Mouse (Mus musculus) C2C12 (cell line): ENCODE results near the gene Diras2. TPM values are rescaled to one million over a fixed set of nuclear protein-coding genes. Genes with fewer than 3 reads are reported as not detected.

Source experiments
- H3K27me3 ChIP-seq: one replicate; pipeline ENCODE4 v1.6.1; 2011; ENCODE audit not compliant: control insufficient read depth, insufficient read depth, insufficient read length
- H3K36me3 ChIP-seq: one replicate; pipeline ENCODE4 v1.6.1; 2011; ENCODE audit not compliant: control insufficient read depth, insufficient read depth
- H3K4me3 ChIP-seq: one replicate; pipeline ENCODE4 v1.5.1; 2011; ENCODE audit warnings: mild to moderate bottlenecking, control low read depth; ENCODE audit not compliant: poor library complexity, insufficient read depth, severe bottlenecking
- H3K79me2 ChIP-seq: one replicate; pipeline ENCODE4 v1.6.1; 2011; ENCODE audit not compliant: control insufficient read depth, insufficient read depth
- H3K79me3 ChIP-seq: one replicate; pipeline ENCODE4 v1.6.1; 2011; ENCODE audit warnings: low read depth, control low read depth
- H3ac ChIP-seq: one replicate; pipeline ENCODE3; 2011; ENCODE audit warnings: low read depth; ENCODE audit not compliant: control insufficient read depth, insufficient read length
- CEBPB ChIP-seq: IDR thresholded peaks from one replicate; pipeline ENCODE4 v1.6.1; 2011; ENCODE audit warnings: low read depth, mild to moderate bottlenecking, control low read depth, moderate library complexity
- CTCF ChIP-seq: IDR thresholded peaks from one replicate; pipeline ENCODE4 v1.5.1; 2011; ENCODE audit not compliant: control insufficient read depth, insufficient read depth, insufficient read length
- FOSL1 ChIP-seq: IDR thresholded peaks from one replicate; pipeline ENCODE4 v1.8.0; 2011; ENCODE audit warnings: mild to moderate bottlenecking, low read length; ENCODE audit not compliant: poor library complexity, insufficient read depth, severe bottlenecking
- MAX ChIP-seq: IDR thresholded peaks from one replicate; pipeline ENCODE4 v1.6.1; 2011; ENCODE audit warnings: mild to moderate bottlenecking, control low read depth
- MYOD1 ChIP-seq: IDR thresholded peaks from one replicate; pipeline ENCODE4 v1.6.1; 2011; ENCODE audit warnings: low read depth; ENCODE audit not compliant: control insufficient read depth, insufficient read length
- MYOG ChIP-seq: IDR thresholded peaks from one replicate; pipeline ENCODE4 v1.6.1; 2011; ENCODE audit not compliant: control insufficient read depth, insufficient read length; ENCODE audit errors: extremely low read depth
- USF1 ChIP-seq: IDR thresholded peaks from one replicate; pipeline ENCODE4 v1.6.1; 2011; ENCODE audit warnings: low read depth, mild to moderate bottlenecking, control low read depth, moderate library complexity
- polyA plus RNA-seq: library from polyadenylated mRNA; unstranded; fragments of >200 nt; fragmentation: generic; extraction: Trizol; gene quantifications from one replicate; pipeline ENCODE4 v1.2.1, GENCODE M21; 2012; ENCODE audit warnings: missing spikeins

Gene Diras2
- polyA plus RNA-seq, 1 experiment, result 0.15 TPM

- H3K4me3 ChIP-seq, result no peak overlapping the region
- TF ChIP-seq CTCF, result no peak
- TF ChIP-seq FOSL1, result no peak
- TF ChIP-seq MYOG, result no peak
- TF ChIP-seq CEBPB, result no peak
- TF ChIP-seq MYOD1, result no peak
- no peak for TF ChIP-seq MAX
- TF ChIP-seq USF1, result no peak
Measured at GRCm38 (mm10) chr13:52497029-52497550, 34.0 kb downstream of the Diras2 start.

DNA sequence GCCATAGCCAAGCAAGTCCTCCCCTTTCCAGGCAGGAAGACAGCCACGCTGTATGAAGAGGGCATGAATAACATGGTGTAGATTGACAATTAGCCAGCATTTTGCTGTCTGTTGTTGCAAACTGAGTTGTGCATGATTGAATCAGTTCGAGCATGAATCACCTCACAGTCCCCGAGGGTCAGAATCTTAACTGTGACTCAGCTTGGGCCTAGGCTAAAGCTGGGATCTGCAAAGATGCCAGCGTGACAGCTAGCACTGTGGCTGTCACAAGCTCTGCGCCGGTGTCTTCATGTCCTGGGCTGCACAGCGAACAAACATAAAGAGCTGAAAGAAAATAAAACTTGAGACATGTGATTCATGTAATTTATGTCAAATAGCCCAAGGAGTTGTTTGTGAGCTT is 42.3 kb downstream of the Diras2 start:
- H3K27me3 ChIP-seq, result no peaks in the 10 kb centered on the region

More at GRCm38 (mm10) chr13:52497029-52497550, 34.0 kb downstream of the Diras2 start:
- no peak overlapping the region for H3ac ChIP-seq
- no peaks in the 10 kb centered on the region for H3K79me2 ChIP-seq
- no peaks in the 10 kb centered on the region for H3K27me3 ChIP-seq
- H3K36me3 ChIP-seq, result no peaks in the 10 kb centered on the region
- no peaks in the 10 kb centered on the region for H3K79me3 ChIP-seq

DNA sequence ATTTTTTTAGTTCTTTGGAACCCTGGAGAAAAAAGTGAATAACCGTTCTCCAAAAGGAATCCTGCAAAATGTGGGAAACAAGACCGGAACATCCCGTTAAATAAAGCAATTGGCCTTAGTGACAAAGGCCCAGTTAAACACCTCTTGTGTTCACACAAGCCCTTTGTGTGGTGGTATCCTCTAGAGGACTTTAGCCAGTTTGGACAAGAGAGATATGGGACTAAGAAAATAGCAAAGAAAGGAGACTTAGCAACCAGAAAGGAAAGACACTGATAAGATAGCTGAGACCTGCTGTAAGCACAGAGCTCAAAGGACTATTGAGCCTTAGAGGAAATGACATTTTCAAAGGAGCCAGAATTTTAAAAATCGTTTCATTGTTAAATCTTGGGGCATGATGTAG is 47.0 kb downstream of the Diras2 start:
- H3ac ChIP-seq, result no peak overlapping the region
- no peaks in the 10 kb centered on the region for H3K79me3 ChIP-seq
- no peaks in the 10 kb centered on the region for H3K36me3 ChIP-seq
- no peak for TF ChIP-seq FOSL1
- no peak for TF ChIP-seq CEBPB
- TF ChIP-seq MAX, result no peak
- TF ChIP-seq MYOD1, result no peak
- TF ChIP-seq CTCF, result no peak
- no peak for TF ChIP-seq USF1
- no peak for TF ChIP-seq MYOG
- no peak overlapping the region for H3K4me3 ChIP-seq
- H3K79me2 ChIP-seq, result no peaks in the 10 kb centered on the region
- no peaks in the 10 kb centered on the region for H3K27me3 ChIP-seq

More for the DNA sequence above, 42.3 kb downstream of the Diras2 start:
- Histone ChIP-seq H3K4me3 (no peak overlapping the region), H3K36me3 (no peaks in the 10 kb centered on the region), H3ac (no peak overlapping the region), H3K79me3 (no peaks in the 10 kb centered on the region), H3K79me2 (no peaks in the 10 kb centered on the region)
- TF ChIP-seq MYOD1, result no peak
- TF ChIP-seq MAX, result no peak
- TF ChIP-seq USF1, result no peak
- no peak for TF ChIP-seq FOSL1
- TF ChIP-seq CTCF, result no peak
- TF ChIP-seq MYOG, result no peak
- TF ChIP-seq CEBPB, result no peak

GRCm38 (mm10) chr13:52481786-52482185 is 49.3 kb downstream of the Diras2 start:
- TF ChIP-seq MAX (peak; percentile 65), MYOG (no peak), FOSL1 (peak; percentile 97), CTCF (no peak), CEBPB (peak; percentile 94), MYOD1 (peak; percentile 83), USF1 (peak; percentile 24)
- no peak overlapping the region for H3ac ChIP-seq
- H3K4me3 ChIP-seq, result no peak overlapping the region
- no peaks in the 10 kb centered on the region for H3K79me2 ChIP-seq
- H3K79me3 ChIP-seq, result no peaks in the 10 kb centered on the region
- H3K36me3 ChIP-seq, result no peaks in the 10 kb centered on the region
- H3K27me3 ChIP-seq, result no peaks in the 10 kb centered on the region

- TF ChIP-seq MYOD1 (no peak), USF1 (no peak), MAX (no peak), CTCF (no peak), FOSL1 (no peak), CEBPB (no peak), MYOG (no peak)
- Histone ChIP-seq H3K79me3 (no peaks in the 10 kb centered on the region), H3K4me3 (no peak overlapping the region), H3ac (no peak overlapping the region), H3K79me2 (no peaks in the 10 kb centered on the region), H3K27me3 (no peaks in the 10 kb centered on the region), H3K36me3 (no peaks in the 10 kb centered on the region)
Measured at GRCm38 (mm10) chr13:52479146-52479545, 51.9 kb downstream of the Diras2 start.
